20 mouse cellular contexts compared by ENCODE assay signal in genomic region chr14:119680052-119680451, GRCm38 (mm10).
DNase-seq lines count a peak whose midpoint lies in the region; TF ChIP-seq lines count a peak whose summit lies in the region.
"Had no signal": no experiment of that assay in that cellular context is flagged by ENCODE, and none has a peak within 500 bp of the region (broad histone marks: within the 10 kb centered on the region; RNA-seq: fewer than 3 reads in every experiment).

No protein-coding gene starts in this region.

- 0 out of 2 replicates have a peak overlapping the region, but pooled peaks have one; percentile 16 for H3K27ac ChIP-seq in left cerebral cortex, adult 2 months
- H3K27ac ChIP-seq in cortical plate, adult 2 months (ENCODE audit: insufficient read depth, low read length), result peak overlapping the region; percentile 69; the same call in 1 of the 2 replicates
- H3K27ac ChIP-seq: embryonic facial prominence, embryonic 13.5 days; embryonic facial prominence, embryonic 15.5 days; forebrain, embryonic 10.5 days; forebrain, embryonic 12.5 days had no signal

- no peak overlapping the region for H3K4me3 ChIP-seq in left cerebral cortex, adult 2 months
- no peak overlapping the region for H3K4me3 ChIP-seq in cortical plate, adult 2 months (ENCODE audit: insufficient read depth, low read length)
- H3K4me3 ChIP-seq: embryonic facial prominence, embryonic 13.5 days; embryonic facial prominence, embryonic 15.5 days; erythroblast, embryonic 14.5 days; forebrain, embryonic 10.5 days; forebrain, embryonic 12.5 days had no signal

- no peak for TF ChIP-seq POLR2A in cortical plate, adult 2 months (IDR thresholded peaks at IDR 0.05; ENCODE audit: extremely low read depth, insufficient read depth, low read length)

- no peak for TF ChIP-seq CTCF in left cerebral cortex, adult 2 months (IDR thresholded peaks at IDR 0.05)
- TF ChIP-seq CTCF in cortical plate, adult 2 months (IDR thresholded peaks at IDR 0.05; ENCODE audit: extremely low read depth, insufficient read depth, low read length), result no peak

- intact Hi-C loops in left cerebral cortex, adult 2 months (cut with DNase I), result no loop called here
- intact Hi-C loops in left cerebral cortex, postnatal 36 days (cut with DNase I), result no loop called here

- H3K4me1 ChIP-seq in cortical plate, adult 2 months (ENCODE audit: control insufficient read depth, insufficient read depth, low read length), result no peaks in the 10 kb centered on the region
- H3K4me1 ChIP-seq: forebrain, embryonic 10.5 days; forebrain, embryonic 12.5 days had no signal

- DNase-seq in left cerebral cortex, adult 2 months (ENCODE audit: extremely low spot score in 1 of 2, low spot score in 2 of 2), result no peak
- DNase-seq in left cerebral cortex, adult 11 months (ENCODE audit: low spot score), result no peak
- DNase-seq in left cerebral cortex, postnatal 36 days (ENCODE audit: low spot score in 2 of 2), result peak; percentile 21 to 35
- DNase-seq in left cerebral cortex, adult 18-20 months (ENCODE audit: low spot score in 2 of 2), result no peak
- peak; percentile 51 for DNase-seq in brain, adult 2 months (ENCODE audit: low read depth, low spot score)
- no peak for DNase-seq in adrenal gland, postnatal 25 days
- DNase-seq: adrenal gland, adult 2 months; adrenal gland, postnatal 10 days; cerebellum, adult 11-12 months; cerebellum, adult 2 months; cerebellum, adult 9-10 months; cerebellum, postnatal 10 days; cerebellum, postnatal 25 days; embryo, embryonic 11 days had no signal

Comparison
In these comparisons a context has a peak if more than half of its experiments do, and no peak if none do; other contexts are left out.
1. DNase-seq: peak in left cerebral cortex, postnatal 36 days (2 of 2) and brain, adult 2 months (single experiment); none in left cerebral cortex, adult 2 months (0 of 2), left cerebral cortex, adult 11 months (single experiment), left cerebral cortex, adult 18-20 months (0 of 2) and adrenal gland, postnatal 25 days (single experiment).